Mouse (Mus musculus) gonadal fat pad, adult 2 months (tissue): ENCODE measurements at regions not wholly inside any gene's neighbourhood (a gene's known extent, or its start where the extent isn't known, plus 50 kb on each side); places are given as distances from the start of the nearest gene placed in this dataset.

Source experiments
- DNase-seq: peaks from one replicate; pipeline ENCODE4 v3.0.0-alpha.2; 2012; ENCODE audit warnings: low read depth

- no peak for DNase-seq
These were observed 788.8 kb downstream of the Nr2f2 start for GRCm38 (mm10) chr7:69577754-69578153.

DNA sequence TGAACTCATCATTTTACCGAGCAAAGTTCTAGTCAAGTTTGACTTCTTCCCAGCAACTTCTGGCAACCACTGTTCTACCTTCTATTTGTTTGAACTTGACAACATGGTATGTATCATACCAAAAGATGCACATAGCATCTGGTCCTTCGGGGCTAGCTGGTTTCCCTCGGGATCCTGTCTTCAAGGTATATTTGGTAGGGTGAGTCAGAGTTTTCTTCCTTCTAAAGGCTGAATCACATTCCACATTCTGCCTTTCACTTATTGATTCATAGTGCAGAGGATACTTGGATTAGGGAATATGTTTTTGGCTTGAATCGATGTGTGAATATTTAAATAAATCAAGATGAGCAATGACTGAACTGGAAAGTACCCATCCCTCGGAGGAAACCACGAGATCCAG is 789.9 kb downstream of the Nr2f2 start:
- no peak for DNase-seq

GRCm38 (mm10) chr7:69573730-69574129 is 792.8 kb downstream of the Nr2f2 start:
- DNase-seq: no peak

DNA sequence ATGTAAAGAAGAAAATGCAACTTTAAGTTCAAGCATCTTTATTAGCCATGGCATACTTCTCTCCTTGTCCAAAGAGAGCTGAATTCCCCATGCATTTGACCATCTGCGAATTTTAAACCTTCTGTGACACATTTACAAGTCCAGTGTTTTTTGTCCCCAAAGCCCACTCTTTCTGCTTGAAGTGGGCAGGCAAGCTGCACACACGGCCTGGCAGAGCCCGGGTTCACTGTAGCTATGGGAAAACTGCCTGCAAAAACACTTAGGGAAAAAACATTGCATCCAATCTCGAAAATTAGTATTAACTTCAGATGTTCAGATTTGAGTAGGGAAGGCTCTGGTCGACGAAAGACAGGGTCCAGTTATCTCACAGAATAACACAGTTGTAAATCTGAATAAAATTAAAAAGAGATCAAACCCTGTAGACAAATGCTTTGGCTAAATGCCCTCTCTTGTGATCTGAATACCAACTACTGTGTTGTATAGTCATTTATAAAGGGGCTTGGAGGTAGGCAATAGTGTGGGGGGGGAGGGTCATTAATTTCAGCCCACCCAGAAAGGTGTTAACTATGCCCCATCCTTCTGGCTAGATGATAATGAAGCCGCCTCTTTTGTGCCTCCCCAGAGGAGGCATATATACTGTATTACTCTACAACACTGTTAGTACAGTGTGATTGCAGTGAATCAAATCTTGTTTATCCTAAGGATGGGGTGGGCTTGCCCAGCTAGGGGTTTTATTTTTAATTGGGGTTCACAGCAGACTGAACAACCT is 793.7 kb downstream of the Nr2f2 start:
- no peak for DNase-seq

- no peak for DNase-seq
These were observed 799.6 kb downstream of the Nr2f2 start for GRCm38 (mm10) chr7:69566949-69567348.

GRCm38 (mm10) chr7:69564432-69564831 is 802.1 kb downstream of the Nr2f2 start:
- no peak for DNase-seq

DNA sequence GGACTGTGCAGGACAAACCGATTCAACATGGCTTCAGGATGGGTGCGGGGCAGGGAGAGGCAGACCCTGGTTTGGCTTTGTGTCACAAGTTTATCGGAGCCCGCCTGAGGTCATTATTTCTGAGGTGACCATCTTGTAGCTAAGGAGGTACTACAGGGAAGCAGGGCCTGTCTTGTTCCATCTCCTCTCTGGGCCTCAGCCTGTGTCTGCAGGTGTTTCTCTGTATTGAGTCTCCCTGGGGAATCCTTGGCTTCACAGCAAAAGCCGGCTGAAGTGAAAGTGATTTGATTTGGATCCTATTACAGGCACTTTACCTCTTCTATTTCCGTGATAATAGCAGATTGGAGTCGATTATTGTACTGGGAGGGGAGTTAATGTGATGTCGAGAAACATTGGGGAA is 805.7 kb upstream of the Arrdc4 start:
- no peak for DNase-seq

DNA sequence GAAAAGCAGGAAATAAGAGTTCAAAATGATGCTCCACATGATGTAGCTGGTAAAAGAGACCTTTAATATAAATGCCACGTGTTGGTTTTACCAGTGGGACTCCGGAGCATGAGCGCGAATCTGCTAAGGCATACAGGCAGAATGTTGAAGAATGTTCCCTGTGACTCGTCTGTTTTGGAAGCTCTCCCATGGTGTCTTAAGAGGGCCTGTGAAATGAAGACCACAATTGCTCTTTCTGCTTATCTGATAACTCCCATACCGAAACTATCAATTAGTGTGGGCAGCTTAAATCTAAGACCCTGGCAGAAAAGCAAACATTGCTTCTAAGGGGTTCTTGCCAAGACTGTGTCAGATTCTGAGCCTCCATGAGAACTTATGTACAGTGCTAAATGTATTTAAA is 804.9 kb upstream of the Arrdc4 start:
- no peak for DNase-seq

- DNase-seq: no peak
These were observed 787.0 kb upstream of the Arrdc4 start for GRCm38 (mm10) chr7:69536072-69536471.

DNA sequence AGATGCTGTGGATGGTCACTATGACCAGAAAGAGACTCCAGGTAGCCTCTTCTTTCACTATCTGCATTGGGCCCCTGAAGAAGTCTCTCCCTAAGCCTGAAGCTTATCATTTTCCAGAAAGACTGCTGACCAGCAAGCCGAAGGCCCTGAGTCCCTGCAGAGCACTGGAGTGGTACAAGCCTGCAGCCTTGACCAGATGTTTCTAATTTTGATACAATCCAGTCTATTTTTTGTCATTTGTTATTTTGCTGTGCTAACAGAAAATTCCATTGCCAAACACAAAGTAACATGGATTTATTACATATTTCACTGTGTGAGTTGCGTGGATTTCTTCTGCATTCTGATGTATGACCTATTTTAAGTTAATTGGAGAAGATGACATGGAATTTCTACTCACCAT is 764.9 kb upstream of the Arrdc4 start:
- no peak for DNase-seq

DNA sequence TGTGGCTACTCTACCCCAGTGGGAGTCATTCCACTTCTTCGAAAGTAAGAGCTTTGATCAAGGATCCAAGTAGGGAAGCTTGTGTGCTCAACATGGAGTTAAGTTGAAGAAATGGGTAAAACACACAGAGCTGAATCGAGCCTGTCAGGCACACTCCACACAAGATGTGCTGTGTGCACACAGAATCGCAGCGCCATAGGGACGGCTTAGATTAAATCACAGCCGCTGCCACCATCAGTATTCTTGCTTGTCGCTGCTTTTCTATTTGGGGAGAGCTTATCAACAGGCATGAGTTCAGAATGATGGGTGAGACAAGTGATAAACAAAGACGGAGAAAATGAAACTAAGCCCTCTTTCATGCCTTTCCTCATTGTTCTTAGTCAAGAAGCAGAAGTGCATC is 761.3 kb upstream of the Arrdc4 start:
- no peak for DNase-seq

DNA sequence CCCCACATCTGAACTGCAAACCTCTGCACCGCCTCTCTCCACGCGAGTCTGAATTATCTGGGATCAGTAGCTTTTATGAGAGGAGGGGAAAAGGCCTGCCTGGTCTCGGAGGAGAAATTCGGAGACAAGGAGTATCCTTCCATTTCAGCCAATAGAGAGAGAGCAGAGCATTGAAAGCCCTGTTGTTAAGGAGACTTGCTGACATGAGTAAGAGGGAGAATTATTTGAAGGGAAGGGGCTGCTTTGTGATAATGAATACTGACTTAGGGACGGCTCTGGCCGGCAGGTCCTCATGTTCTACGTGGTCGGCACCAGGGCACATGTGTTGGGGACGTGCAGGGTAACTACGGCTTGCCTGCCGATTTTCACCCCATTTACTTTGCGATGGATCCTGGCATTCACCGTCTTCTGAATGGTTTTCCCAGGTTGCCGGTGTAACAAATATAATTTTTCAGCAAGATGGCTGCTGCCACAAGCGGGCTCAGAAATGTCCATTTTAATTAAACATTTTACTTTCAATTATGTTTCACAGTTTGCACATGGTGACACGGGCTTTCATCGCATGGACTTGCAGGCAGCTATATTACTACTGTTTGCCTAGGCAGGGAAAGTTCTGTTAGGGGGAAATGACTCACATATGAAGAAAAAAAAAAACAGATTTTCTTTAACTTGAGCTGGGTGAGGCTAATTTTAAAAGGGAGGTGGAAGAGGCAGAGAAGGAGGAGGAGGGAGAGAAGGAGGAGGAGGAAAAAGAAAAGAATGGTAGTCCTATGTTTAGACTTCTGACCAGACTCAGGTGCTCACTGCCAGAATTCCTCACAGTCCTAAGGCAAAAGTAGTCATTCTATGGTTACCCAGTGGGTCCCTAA is 744.3 kb upstream of the Arrdc4 start:
- DNase-seq: no peak

DNA sequence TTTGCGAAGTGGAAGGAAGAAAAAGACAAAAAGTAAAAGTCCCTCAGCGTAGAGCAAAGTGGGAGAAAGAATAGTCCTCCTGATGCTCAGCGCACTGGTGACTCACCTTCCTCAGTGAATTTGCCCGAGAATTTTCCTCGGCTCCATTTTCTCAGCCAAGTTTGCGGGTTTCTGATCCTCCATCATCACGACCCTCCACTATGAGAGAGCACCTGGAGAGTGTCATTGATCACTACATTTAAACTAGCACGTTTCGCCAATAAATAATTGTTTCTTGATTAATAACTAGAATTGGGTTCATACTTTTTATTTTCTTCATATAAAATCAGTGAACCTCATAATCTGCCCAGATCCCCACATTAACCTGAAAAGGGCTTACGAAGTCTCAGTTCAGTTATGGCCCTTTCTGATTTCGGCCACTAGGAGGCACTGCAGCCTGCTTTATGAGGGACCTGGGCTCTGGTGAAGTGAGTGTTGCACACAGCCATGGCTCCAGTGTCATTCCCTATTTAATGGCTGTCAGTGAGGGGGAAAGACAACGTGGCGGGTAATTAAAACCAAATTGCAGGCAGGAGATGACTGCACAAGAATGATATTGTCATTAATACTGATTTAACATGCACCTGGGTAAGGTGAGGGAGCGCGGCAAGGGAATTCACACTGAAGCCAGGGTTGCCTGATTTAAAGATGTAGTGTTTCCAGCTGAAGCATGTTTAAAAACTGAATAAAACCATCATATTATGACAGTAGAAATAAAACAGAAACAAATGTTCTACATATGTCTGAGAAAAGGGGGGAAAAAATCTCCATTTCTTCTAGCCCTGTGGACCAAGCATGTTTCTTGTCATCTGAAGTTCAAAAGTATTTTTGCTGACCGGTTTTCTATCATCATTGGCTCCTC is 741.8 kb upstream of the Arrdc4 start:
- DNase-seq: no peak

DNA sequence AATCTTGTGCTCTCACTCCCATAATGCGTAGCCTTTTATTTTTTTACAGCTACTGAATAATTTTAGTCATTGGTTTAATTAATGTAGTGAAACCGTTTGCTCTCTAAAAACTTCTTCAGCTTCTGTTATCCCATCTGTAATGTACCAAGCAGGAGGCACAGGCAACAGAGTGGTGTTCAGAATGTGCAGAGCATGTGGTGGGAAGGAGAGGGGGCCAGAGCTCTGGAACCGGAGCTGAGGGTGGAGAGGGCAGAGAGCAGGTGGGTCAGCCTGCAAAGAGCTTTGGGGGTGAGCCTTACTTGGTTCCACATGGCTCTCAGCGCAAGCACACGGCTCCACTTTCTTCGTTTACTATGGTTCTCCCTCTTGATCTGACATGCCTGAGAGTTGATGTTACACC is 739.6 kb upstream of the Arrdc4 start:
- no peak for DNase-seq

DNA sequence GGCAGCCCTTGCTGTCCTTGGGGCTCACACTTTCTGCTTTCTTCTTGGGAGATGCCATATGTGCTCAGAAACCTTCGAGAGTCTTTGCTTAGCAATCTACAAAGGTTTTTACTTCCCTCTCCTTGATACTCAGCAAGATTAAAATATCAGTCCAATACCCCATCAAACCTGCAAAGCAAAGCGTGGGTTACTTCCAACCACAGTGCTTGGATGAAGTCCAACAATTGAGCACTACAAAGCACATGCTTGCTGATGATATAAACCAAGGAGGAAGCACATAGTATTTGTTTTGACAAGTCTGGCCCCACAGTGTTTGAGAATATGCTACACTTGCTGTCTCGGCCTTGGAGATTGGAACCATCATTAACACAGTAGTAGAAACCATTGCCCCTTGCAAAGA is 738.1 kb upstream of the Arrdc4 start:
- DNase-seq: no peak

DNA sequence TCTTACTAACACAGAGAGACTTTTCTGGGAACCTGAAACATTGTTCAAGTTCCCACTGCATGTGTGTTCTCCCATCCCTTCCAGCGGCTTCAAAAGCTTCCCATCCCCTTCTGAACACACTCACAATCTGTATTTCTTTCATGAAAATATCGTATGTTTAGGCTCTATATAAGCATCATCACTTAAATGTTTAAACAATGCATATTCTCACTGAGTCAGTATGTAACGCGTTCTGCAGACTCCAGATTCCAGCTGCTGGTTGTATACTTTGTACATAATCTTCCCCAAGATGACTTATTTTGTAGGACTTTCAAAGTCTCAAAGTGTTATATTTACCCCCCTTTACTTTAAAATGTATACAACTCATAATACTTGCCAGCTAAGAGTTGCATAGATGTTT is 735.5 kb upstream of the Arrdc4 start:
- no peak for DNase-seq
